Mouse (Mus musculus) adrenal gland, postnatal 14 days (tissue): ENCODE measurements around the gene Themis2. TPM values are rescaled to one million over a fixed set of nuclear protein-coding genes. Genes with fewer than 3 reads are reported as not detected.
"Not testable (repeated sequence)": the region's sequence is repeated elsewhere in the genome, so short reads cannot be mapped to it uniquely, and the experiment has no call there.

ENCODE experiments used
- DNase-seq: peaks from one replicate; pipeline ENCODE4 v3.0.0; 2021; ENCODE audit warnings: mixed read lengths
- total RNA-seq: library from RNA; stranded (reverse); gene quantifications from 2 replicates; pipeline ENCODE4 v1.2.3, GENCODE M21; 2021

The Themis2 gene
- total RNA-seq, 1 experiment from 2014 or later: 2.0 TPM

DNA sequence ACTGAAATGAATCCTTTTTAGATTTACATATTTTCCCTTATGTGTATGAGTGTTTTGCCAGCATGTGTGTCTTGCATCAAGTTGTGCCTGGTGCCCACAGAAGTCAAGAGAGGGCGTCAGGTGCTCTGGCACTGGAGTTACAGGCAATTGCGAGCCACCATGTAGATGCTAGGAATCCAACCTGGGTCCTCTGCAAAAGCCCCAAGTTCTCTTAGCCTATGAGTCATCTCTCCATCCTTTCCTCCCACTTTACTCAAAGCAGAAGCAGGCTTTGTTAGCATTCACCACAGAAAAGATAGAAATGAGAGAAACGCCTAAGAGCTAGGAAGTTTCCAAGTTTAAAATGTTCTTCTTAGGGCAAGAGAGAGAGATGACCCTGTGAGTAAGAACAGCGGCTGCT, 3.7 kb upstream of the Themis2 start:
- DNase-seq: no peak

DNA sequence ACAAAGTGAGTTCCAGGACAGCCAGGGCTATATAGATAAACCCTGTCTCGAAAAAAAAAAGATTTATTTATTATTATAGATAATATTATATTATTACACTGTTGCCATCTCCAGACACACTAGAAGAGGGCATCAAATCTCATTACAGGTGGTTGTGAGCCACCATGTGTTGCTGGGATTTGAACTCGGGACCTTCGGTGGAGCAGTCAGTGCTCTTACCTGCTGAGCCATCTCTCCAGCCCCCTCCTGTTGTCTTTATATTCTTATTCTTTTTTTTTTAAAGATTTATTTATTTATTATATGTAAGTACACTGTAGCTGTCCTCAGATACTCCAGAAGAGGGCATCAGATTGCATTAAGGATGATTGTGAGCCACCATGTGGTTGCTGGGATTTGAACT, 2.5 kb upstream of the Themis2 start:
- not testable (repeated sequence) for DNase-seq

DNA sequence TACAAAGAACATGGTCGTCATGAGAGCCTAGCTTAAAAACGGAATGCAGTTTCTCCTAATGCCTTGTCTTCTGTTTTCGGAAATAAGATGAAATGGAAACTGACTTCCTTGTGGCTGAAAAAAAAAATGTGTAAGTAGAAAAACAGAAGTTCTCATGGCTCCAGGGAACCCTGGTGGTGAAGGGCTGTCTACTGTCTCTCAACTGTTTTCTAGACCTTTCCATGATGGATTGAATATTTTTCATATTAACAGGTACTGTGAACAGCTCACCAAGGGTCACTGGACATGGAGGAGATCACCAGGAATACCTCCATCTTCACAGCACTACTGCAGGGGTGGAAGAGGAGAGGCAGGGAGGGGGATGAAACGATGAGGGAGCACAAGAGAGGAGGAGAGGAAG, 1.8 kb upstream of the Themis2 start:
- DNase-seq: no peak

DNA sequence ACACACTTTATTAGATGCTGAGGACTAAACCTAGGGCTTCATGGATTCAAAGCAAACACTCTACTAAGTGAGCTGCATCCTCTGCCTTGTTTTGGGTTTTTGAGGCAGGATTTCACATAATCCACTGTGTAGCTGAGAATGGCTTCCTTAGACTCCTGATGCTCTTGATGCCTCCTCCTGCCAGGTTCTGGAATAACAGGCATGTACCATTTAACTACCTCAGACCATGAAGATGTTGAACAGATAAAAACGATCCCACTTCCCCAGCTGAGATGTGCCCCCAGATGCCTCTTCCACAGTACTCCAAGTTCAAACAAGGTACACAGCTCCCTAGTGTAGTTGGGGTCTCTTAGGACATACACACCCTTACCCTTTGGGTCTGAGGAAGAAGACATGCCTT, 1.3 kb upstream of the Themis2 start:
- no peak for DNase-seq

DNA sequence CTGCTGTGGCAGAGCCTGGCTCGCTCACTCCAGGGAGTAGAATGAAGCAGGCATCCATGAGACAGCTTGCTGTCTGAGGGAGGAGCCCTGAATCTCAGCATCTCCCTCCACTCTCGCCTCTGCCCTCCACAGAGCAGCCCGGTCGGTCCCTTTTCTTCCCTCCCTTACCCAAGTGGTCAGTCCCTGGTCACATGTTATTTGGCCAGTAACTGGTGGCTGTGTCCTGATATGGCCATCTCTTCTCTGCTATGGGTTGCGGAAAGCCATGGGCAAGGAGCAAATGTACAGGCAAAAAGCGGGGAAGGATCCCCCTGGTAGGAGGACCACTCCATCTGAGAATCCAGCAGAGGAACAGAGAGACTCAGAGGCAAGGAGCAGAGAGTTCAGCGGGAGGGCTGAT, 1.0 kb downstream of the Themis2 start:
- DNase-seq: no peak

DNA sequence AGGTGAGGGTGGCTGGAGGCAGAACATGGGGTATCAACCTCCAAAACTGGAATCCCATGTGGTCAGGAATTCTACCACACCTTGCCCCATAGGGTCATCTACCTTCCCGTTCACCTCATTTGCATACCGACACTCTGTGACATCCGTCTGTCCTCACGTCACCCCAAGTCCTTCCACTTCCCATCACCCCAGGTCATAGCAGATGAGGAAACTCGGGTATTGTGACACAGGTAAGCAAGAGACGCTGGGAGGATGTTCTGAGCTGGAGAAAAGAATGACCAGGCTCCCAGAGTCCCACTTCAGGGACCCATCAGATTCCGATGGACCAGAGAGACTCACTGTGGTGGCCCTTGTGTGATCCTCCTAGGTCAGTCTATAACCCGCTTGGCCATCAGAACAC, 1.4 kb downstream of the Themis2 start:
- no peak for DNase-seq

DNA sequence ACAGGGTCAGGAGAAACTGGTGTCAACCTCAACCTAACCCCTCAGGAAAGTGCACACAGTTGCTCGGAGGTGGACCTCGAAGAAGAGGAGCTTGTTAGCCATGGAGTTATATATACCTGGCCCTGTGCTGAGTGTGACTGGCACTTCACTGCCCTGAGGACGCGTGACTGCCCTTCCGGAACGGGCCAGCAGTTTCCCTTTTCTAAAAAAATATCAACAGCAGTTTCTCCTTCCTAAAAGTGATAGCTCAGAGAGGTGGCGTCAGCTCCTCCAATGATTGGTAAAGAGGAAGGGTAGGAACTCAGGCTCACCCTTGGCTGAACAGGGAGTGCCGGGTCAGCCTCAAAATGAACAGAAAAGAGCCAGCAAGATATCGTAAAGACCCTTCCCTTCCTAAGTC, 2.2 kb downstream of the Themis2 start:
- no peak for DNase-seq

DNA sequence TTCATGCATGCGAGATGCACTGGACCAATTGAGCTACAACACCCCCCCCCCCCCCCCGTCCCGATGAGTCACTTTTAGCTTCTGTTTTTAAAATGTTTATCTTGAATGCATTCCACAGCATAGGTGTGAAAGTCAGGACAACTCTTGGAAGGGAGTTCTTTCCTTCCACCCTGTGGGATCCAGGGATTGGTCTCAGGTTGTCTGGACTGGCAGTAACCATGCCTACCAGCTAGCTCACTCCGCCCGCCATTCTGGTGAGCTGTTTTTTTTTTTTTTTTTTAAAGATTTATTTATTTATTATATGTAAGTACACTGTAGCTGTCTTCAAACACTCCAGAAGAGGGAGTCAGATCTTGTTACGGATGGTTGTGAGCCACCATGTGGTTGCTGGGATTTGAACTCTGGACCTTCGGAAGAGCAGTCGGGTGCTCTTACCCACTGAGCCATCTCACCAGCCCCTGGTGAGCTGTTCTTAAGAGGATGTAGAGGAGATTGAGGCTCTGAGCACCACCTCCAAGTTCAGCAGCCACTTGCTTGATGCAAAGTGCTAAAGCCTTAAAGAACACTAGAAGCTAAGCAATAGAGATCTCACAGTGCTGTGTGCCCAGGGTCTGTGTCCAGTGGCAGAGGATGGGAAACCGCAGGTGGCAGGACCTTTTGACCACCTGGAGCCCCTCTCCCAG, 2.7 kb downstream of the Themis2 start:
- not testable (repeated sequence) for DNase-seq

DNA sequence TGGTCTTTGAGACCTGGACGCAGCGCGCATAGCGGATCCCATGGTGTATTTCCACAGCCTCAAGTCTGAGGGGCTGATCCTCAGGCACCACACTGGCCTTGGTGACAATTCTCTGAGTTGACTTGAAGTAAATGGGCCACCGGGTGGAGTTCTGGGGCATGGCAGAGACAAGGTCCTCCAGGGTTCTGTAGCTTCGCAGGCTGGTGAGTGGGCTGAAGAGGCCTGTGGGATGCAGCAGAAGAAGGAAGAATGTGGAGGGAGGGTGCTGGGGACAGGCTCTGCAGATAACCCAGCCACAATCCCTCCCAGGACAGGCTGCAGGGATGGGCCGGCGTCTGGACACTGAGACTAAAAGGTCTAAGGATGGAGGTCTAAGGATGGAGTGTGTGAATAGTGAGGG, 6.5 kb downstream of the Themis2 start:
- no peak for DNase-seq

DNA sequence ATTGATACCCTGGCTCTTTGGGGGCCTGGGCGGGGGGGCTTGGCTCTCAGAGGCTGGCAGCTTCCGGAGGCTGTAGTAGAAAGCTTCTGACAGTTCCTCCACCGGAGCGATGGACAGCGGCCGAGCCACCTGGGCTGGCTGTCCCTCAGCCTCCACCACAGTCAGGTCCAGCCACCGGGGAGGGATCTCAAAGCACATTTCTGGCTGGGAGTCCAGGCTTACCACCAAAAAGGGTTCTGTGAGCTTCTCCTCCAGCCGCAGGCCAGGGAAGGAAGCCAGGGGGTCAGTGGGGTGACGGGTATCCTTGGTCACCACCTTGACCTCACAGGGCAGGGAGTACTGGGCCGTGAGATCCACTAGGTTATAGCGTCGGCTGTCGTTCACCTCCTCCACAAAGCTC, 11.0 kb downstream of the Themis2 start:
- no peak for DNase-seq

DNA sequence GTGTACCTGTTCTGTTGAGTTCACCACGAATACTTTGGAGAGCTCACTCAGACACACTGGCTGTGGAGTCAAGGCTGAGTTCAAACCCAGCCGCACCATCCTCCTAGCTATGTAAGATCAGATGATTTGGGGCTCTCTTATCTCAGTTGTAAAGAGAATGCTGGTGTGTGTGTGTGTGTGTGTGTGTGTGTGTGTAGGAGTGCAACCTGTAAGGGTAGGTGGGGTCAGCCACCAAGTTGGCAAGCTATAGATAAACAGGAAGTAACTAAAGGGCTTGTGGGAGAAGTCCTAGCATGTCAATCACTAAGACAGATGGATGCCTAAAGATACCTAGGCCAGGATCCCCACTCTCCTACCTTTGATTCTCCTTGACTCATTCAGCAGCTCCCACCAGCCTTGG, 12.5 kb downstream of the Themis2 start:
- DNase-seq: no peak

DNA sequence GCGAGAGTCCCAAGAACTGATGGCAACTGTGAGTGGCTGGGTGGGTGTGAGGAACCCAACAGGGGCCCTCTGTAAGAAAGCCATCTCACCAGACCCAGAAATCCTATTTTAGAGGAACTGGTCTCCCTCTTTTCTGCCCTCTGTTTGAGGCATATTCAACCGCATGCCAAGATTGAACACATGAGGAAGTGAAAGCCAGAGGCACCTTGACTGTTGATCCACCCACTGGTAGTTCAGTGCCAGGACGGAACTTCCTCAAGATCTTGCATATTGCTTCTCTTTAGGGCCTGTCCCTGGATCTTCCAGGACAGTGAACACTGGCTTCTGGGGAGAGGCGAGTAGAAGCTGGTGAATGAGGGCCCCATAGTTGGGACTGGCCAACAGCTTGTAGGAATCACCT, 15.9 kb downstream of the Themis2 start:
- no peak for DNase-seq

DNA sequence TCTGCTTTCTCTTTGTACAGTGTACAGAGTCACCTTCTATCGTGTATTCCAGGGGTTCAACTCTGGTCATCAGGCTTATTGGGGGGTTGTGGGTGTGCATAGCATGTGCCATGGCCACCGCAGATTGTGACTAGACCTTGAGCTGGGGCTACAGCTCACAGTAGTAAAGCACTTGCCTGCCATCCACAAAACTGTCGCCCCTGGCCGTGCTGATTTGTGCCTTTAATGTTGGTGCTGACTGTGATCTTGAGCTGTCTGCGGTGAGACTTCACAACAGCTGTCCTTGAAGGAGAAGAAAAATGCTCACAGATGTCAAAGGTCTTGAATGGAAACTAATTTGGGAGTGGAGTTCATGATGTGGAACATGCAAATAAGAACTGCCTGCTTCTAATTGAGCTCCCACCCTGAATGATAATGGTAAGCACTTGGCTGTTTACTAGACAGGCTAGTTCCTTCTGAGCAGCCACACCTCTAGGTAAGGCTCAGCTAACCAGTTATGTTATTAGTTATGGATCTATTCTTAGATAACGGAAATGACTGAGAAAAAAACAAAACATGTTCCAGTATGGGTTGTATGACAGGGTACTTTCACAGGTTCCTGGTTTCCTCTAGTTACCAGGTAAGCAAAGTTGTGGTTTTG, 17.5 kb downstream of the Themis2 start:
- no peak for DNase-seq

DNA sequence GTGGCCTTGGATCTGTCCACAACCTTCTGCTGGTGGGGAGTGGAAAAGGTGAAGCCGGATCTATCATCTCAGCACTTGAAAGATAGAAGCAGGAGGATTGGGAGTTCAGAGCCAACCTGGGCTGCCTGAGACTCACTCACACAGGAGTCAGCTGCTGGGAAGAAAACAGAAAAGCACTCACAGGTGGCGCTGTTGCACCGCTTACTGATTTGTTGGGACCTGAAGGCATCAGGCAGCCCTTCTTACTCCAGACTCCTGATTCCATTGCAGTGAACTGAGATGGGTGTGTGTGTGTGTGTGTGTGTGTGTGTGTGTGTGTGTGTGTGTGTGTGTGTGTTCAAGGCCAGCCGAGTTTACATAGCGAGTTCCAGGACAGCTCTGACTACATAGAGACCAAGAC, 19.4 kb downstream of the Themis2 start:
- DNase-seq: peak; percentile 82

DNA sequence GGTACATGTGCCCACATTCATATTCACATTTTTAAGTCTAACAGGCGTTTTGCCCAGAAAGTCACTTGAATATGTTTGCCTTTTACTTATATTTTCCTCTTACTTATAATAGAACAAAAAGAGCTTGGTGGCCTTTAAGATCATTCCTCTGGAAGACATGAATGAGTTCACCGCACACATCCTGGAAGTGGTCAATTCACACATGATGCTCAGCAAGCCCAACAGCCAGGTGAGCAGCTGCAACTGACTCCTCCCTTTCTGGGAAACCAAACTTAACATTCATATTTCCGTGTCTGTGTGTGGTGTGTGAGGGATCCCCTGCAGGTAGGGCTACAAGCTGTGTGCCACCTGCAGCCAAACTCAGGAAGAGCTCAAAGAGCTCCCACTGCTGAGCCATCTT, 21.3 kb downstream of the Themis2 start:
- no peak for DNase-seq

DNA sequence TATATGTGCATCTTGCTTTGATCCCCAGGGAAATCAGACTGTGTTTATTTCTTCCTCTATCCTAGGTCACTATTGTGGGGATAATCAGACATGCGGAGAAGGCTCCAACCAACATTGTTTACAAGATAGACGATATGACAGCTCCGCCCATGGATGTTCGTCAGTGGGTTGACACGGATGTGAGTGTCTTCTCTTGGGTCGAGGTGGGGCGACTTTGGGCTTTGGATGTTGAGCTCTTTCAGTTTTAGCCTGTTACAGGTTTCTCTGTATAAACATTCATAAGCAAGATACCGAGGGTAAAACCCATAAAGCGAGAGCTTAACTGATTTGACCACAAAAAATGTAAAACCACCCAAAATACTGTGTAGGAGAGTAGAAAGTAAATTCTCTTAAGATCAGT, 24.4 kb downstream of the Themis2 start:
- DNase-seq: no peak

DNA sequence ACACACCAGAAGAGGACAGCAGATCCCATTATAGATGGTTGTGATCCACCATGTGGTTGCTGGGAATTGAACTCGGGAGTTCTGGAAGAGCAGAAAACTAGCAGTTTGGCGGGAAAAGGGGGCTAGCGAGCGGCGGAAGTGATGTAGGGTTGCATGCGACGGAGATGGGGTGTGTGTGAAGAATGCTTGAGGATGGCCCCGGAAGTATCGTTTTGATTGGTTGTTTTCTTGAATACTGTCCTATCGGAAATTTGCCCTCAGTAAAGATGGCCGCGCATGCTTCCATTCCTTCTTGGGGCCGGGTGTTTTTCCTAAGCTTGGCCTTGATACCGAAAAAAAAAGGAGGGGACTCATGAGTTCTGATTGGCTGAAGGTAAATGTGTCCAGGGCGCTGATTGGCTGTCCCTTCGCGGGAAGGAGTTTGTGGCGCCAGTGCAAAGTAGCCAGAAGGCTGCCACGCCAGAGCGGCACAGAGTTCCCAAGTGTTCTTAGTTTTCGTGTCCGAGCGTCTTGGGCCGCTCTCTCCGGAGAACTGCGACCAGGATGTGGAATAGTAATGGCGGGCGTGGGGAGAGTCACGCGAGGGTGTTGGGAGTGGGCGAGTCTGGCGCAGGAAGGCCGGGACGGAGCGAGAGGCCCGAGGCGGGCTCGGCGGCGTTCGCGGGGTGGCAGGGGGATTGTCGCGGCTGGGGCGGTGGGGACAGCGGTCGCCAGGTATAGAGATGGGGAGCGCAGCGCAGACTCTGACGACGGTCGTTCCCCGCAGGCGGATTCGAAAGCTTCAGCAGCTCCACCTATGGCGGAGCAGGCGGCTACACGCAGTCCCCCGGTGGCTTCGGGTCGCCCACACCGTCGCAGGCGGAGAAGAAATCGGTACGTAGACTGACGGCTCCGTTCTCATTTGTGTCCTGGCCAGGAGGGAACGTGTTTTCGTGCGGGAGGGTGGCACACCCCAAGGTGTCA, 28.0 kb downstream of the Themis2 start, which contains the start of gene Rpa2:
Gene Rpa2 (plus strand): TSS at position 419 of the 963 bp plus-strand sequence.
- DNase-seq: peak; percentile 98

DNA sequence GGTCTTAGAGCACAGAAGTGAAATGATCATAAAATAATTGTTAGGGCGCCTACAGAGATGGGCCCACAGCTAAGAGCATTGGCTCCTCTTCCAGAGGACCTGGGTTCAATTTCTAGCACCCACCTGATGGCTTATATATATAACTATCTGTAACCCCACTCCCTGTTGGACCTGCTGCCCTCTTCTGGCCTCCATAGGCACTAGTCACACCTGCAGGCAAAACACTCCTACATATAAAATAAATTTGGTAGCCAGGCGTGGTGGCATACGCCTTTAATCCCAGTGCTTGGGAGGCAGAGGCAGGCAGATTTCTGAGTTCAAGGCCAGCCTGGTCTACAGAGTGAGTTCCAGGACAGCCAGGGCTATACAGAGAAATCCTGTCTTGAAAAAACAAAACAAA, 33.1 kb downstream of the Themis2 start:
- DNase-seq: not testable (repeated sequence)

DNA sequence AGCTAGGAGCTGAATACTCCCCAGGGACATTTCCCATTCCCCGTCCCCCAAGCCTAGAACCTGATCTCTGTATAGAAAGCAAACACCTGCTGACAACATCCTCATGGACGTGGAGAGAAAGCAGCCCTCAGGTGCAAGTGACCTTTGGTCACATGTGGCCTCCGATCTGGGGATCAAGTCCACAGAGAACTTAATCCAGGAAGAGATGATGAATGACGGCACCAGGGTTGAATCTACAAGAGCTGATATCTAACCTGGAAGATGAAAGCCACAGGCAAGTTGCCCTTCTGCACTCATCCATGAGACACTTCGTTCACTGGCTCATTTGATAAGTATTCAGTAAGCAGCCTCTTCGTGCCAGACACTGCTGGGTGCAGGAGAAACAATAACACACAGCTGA, 33.6 kb downstream of the Themis2 start:
- no peak for DNase-seq

DNA sequence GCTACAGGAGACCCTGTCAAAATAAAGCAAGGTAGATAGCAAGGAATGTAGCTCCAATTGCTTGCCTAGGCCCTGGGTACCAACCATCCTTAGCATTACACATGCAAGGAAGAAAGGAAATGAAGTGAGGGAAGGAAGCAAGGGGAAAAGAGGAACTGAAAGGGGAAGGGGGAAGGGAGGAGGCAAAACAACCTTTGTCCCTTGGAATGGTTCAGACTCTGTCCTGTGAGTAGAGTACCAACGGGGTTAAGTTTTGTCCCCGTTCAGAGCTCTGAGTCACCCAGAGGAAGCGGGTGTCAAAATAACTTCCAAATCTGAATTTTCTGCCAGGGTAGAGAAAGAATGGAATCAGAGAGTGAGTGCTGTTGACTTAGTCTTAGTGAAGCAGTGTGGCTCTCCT, 35.9 kb downstream of the Themis2 start:
- DNase-seq: no peak

DNA sequence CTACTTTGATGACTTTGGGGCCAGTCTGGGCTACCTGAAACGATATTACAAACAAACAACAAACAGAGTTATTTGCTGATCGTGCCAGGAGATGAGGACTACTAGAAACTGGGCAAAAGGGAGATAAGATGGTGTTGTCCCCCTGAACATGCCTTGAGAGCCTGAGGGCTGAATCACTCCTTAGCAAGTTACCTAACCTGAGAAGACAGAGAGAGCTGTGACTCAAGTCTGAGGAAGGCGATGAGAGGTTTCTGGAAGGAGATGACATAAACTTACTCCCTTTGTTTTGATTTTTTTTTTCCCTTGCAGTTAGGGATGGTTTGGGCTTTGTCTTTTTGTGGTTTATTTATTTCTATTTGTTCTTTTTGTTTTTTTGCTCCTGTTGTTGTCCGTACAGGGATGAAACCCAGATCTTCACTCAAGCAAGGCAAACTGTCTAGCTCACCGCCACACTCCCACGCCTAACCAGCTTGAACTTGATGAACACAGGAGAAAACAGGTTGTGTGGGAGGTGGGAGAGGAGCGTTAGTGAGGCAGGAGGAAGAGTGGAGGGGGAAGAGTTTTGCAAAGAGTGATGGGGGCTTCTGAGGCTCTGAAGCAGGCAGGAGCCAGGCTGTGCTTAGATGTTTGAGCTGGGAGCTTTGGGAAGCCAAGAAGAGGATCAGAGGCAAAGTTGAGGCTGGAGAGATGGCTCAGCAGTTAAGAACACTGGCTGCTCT, 38.4 kb downstream of the Themis2 start:
- DNase-seq: no peak

DNA sequence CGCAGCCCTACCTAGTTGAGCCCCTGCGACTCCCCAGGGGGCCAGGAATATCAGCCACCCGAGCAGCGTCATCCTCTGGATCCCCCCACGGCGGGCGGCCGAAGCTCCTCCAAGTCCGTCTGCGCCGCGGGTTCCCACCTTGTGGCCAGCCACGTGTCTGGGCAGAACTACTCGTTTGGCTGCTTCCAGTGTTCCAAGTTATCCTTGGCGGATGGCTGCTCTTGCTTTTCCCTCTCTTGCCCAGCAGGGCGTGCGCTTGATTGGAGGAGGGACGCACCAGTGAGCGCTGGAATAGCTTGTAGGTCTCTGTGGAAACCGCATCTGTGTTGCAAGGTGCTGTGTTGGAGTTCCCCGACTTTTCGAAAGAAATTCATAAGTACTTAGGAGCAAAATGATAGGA, 39.2 kb downstream of the Themis2 start, which contains the start of gene Smpdl3b:
Gene Smpdl3b (minus strand): TSS at position 279 of the 400 bp plus-strand sequence.
- peak; percentile 88 for DNase-seq
